Mouse (Mus musculus): Measurements from ENCODE around the gene Polr2j.

Polr2j gene

DNA sequence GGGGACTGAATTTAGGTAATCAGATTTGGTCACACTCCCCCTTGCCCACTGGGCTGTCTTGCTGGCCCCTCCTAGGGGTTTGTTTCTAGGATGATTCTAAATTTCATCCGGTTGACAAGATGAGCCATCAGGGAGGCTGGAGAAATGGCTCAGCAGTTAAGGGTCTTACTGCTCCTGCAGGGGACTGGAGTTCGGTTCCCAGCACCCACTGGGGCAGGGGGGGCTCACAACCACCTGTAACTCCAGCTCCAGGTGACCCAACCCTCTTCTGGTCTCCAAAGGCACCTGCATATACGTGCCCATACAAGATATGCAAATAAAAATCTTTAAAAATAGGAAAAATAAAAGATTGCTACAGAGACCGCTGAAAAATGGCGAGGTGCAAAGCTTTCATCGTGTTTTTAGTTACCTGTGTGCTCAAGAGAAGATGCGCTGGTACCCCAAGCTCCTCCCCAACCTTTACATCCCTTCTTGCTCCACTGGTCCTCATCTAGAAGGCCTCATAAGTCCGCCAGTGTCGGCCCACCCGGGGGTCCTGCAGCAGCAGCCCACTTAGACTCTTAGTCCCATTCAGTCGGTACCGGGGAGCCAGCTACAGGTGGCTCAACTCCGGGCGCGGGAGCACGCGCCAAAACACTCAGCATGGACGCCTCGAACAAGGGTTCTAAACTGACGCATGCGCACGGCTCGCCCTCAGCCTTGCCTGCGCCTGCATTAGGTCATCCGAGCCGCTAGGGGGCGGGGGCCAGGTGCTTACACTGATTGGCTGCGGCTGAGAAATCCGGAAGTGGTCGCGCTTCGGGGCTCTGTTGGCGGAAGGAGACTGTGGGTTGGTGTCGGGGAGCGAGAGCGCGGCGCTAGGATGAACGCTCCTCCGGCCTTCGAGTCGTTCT lies at the start of gene Polr2j:
Polr2j (plus strand) TSS at position 741 of the 893 bp plus-strand sequence.
- in situ Hi-C loops (cut with MseI, MboI) = no loop called here

DNA sequence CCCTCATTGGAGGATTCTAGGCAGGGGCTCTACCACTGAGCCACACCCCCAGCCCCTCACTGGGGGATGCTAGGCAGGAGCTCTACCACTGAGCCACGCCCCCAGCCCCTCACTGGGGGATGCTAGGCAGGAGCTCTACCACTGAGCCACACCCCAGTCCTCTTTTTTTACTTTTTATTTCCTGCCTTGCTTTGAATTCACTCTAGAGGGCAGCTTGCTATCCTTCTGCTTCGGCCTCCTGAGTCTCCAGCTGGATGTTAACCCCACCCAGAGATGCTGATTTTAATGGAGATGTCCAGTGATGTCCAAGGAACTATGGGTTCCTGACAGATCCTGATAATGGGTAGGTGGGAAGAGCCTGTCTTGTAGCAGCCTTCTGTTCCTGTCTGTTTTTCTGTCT lies 47.0 kb upstream of the Polr2j start:
- in situ Hi-C loops (cut with MseI, MboI) = loop anchor here in 1 of 2 experiments (10.0 kb wide), 1 partner anchor 95 kb away; the partner anchor contains the start of gene Ssc4d

DNA sequence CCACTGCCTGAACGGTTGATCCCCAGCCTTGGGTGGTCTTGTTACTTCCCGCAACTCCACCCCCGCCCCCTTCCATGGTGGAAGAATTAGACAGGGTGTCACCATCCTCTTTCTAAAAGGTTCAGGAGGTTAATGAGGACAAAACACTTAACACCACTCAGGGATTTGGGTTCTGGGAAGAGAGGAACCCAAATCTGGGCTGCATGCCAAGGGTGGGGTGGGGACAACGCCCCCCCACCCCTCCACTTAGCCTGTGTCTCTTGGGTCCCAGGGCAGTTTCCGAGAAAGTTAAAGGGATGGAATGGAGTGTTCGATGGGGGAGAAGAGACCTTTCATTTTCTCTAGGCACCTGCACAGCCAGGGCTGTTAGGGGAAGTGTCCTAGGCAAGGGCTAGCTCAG lies 43.4 kb upstream of the Polr2j start:
- in situ Hi-C loops (cut with MseI, MboI) = no loop called here

DNA sequence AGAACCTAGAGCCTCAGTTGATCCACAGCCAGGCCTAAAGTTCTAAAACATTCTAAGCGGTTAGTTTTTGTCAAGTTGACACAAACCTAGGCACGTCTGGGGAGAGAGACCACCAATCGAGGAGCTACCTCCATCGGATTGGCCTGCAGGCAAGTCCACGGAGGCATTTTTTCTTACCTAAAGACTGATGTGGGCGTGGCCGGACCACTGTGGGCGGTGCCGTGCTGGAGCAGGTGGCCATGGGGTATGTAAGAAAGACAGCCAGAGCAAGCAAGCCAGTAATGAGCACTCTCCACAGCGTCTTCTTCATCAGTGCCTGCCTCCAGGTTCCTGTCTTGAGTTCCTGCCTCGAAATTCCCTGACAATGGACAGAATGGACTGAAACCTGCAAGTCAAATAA lies 42.9 kb upstream of the Polr2j start:
- in situ Hi-C loops (cut with MseI, MboI) = no loop called here

DNA sequence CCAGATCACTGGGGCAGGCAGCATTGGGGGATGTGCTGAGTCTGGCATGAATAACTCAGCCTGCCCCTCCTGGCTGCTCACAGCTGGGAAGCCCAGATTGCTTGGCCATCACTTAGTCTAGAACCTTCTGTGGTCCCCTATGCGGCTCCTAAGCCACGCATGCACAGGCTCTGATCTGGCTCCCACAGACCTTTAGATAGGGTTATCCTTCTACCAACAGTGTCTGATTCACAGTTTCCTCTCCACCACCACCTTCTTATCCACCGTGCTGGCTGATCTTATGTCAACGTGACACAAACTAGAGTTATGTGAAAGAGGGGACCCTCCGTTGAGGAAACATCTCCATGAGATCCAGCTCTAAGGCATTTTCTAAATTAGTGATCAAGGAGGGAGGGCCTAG lies 41.4 kb upstream of the Polr2j start:
- in situ Hi-C loops (cut with MseI, MboI) = no loop called here

DNA sequence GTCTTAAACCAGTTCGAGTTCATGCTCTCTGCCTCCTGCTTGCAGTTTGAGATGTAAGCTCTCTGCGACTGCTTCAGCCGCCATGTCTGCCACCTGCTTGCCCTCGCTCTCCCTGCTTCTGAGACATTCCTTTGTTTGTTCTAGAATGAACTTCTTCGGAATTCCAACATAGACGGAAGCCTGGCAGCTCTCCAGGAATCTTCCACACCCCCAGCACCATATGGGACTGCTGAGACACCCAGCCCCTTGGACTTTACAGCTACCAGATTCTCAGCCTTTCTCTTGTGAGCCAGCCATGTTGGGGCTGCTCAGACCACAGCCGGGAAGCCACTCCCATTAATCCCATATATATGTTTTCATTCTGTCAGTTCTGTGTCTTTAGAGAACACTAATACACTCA lies 40.1 kb upstream of the Polr2j start:
- in situ Hi-C loops (cut with MseI, MboI) = no loop called here

DNA sequence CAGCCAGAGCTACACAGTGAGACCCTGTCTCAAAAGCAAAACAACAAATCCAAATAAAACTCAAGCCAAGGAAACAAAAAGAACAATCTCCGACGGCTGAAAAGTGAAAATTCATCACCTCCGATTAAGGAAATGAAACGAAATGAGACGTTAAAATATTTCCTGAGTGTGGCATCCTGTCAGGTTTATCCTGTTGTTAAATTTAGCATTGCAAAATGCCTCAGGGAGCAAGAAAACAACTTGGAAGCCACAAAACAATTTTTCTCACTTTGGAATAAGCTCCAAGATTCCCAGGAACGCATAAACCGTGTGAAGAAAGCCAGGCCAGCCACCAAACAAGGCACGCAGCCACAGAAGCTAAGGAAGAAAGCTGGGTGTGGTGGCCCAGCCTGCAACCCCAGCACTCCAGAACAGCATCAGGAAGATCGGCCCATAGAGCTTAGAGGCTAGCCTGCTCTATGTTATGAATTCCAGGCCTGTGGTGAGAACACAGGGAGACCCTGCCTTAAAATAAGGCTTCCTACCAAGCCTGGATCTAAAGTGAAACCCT lies 39.4 kb upstream of the Polr2j start:
- in situ Hi-C loops (cut with MseI, MboI) = no loop called here

DNA sequence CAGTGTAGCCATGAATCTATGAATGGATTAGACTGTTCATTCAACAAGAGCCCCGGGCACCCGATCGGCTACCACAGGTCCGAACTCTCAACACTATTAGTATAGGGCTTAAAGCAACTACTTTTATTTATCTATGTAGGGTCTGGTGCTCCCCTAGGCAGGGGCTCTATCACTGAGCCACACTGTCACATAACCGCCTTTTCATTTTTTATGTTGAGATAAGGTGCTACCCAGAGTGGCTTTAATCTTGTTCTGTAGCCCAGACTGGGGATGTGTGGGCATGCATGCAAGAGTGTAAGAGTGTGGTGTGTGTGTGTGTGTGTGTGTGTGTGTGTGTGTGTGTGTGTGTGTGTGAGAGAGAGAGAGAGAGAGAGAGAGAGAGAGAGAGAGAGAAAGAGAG lies 38.3 kb upstream of the Polr2j start:
- in situ Hi-C loops (cut with MseI, MboI) = no loop called here

DNA sequence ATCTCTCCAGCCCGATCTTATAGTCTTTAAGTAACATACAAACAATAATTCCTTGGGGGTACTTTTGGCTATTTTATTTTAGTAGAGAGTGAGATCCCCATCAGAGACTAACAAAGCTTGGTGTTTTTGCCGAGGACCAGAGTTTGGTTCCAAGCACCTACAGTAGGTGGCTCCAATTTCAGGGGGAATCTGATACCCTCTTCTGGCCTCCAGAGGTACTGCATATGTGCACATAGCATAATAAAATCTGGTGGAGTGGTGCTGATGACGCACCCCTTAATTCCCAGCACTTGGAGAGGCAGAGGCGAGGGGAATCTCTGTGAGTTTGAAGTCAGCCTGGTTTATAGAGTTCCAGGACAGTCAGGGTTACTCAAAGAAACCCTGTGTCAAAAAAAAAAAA lies 34.1 kb upstream of the Polr2j start:
- in situ Hi-C loops (cut with MseI, MboI) = no loop called here

DNA sequence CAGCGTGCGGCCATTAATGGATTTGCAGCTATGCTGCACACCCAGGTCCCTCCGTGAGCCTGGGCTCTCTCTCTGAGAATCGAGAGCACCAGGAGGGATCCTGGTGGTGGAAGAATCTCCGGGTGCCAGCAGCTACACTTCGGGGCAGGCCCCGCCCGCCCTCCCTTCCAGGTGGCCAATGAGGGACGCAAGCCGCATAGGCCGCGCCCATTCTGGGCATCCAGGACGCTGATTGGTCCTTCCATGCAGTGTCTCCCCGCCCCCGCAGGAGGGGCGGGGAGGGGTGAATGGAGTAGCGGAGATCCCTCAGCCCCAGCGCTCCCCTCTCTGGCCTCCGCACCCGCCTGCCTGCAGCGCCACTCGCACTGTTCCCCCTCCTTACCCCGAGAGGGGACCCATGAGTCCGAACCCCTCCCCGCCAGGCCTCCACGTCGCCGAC lies 32.7 kb upstream of the Polr2j start, which contains the start of gene Rasa4:
Rasa4 (plus strand) TSS at position 248 of the 439 bp plus-strand sequence.
- in situ Hi-C loops (cut with MseI, MboI) = no loop called here

DNA sequence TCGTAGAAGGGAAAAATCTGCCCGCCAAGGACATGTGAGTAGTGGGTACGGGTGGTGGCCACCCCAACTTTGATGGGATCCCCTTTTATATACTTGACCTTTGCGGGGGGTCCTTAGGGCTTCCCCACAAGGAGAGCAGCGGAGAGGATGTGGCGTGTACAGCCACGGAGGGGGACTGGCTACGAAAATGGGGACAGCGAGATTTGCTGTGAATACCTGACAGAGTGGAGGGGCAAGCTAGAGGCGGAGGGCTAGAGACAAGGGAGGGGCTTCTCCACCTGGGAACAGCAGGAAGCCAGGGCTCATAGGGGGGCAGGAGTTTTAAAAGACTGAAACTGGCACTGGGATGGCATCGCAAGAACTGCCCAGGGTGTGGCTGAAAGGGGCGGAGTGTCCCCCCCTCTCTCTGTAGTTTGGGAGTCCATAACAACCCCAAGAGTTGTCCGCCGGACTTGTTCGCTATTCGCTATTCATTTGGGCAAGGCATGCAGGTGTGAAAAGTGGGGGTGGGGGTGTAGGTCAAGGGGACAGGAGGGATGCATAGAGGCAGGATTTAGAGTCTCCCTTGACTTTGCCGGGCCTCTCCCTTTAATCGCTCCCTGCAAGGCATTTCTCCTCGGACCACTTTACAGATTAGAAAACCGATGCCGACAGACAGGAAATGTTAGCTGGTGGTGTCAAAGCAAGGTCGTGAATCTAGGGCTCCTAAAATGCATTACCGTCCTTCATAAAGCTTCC lies 32.1 kb upstream of the Polr2j start:
- in situ Hi-C loops (cut with MseI, MboI) = no loop called here

DNA sequence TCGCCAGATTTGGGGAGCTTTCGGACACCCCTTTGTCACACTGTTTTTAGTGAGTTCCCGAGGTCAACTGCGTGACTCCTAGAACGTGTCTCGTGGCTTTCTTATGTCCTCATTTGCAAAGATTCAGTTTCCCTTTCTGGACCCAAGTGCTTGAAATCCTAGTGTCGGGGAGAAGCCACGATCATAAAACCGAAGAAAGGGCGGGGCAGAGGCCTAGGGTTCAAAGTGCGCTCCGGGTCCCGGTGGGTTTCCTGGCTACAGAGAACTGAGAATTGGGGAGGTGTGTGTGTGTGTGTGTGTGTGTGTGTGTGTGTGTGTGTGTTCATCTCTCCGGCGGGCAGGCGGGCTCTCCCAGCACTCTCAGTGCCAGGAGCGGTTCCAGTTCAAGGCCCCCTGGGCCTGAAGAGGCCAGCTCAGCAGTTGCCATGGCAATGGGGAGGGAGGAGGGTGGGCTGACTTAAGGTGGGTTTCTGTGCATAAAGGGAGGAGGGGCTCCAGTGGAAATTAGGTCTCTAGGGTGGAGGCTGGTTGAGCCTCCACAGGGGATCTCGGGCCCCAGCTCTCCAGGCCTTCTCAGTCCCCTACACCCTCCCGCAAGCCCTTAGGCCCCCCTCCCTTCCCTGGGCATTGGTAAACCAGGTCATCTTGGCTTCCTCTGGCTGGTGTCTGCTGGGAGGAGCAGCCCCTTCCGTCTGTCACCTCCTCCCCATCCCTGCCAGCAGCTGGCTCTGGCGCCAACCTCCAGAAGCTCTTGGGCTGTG lies 31.4 kb upstream of the Polr2j start:
- in situ Hi-C loops (cut with MseI, MboI) = no loop called here

DNA sequence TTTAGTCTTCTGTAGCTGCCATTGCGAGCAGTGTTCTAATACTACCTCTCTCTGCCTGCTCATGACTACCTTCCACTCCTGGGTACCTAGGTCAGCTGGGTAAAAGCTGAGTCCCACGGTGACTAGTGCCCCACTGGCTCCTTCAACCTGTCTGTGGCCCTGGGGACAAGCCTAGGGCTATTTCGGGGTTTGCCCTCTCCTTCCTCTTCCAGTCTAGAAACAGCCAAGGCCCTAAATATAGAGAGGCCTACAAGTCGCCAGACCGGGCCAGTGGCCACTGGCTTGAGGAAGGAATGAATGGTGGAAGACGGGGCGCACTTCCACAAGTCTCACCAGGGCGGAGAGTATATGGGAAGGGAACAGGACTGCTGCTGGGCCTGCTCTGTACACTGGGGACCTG lies 30.1 kb upstream of the Polr2j start:
- in situ Hi-C loops (cut with MseI, MboI) = no loop called here

DNA sequence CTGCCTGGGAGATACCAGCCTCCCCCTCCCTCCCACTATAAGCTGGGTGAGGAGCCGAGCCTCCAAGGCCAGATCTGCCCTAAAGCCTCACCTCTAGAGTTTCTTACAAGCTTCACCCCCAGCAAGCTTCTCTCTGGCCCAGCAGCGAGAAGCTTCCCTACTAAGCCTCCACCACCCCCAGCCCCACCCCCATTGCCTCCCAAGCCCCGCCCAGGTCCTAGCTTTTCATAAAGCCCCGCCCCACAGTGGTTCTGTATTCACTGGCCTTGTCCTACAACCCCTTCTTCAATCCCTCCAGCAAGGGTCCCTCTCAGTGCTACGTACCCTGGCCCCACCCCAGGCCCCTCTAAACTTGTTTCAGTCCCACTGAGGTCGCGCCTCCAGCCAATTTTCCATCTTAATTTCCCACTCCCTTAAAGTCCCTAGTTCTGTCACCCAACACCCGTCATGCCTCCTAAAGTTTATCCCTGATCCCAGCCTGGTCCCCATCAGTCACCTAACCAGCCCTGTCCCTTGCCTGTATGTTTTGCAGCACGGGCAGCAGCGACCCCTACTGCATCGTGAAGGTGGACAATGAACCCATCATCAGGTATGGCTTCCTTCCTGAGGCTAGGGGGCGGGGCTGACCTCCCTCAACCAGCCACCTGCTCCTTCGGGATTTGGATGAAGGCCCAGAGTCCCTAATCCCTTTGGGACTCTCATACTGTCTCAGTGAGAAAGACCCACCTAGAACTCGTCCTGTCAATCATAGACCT lies 27.4 kb upstream of the Polr2j start:
- in situ Hi-C loops (cut with MseI, MboI) = no loop called here

DNA sequence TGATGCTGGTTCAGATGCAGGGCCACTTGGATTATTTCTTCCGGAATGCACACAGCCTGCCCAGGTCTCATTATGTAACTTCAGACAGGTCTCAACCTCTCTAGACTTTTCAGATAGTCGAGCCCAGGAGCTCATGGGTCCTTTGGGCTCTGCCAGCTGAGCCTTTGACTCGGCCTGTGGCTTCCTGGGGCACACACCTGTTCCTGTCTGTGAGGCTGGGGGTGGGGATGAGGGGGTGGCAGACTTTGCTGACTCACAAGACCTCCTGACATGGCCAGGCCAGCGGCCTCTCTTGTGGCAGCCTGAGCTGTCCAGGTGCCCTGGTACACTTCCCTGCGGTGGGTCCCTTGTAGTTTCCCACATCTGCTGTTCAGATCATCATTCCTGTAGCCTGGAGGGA lies 24.5 kb upstream of the Polr2j start:
- in situ Hi-C loops (cut with MseI, MboI) = no loop called here

DNA sequence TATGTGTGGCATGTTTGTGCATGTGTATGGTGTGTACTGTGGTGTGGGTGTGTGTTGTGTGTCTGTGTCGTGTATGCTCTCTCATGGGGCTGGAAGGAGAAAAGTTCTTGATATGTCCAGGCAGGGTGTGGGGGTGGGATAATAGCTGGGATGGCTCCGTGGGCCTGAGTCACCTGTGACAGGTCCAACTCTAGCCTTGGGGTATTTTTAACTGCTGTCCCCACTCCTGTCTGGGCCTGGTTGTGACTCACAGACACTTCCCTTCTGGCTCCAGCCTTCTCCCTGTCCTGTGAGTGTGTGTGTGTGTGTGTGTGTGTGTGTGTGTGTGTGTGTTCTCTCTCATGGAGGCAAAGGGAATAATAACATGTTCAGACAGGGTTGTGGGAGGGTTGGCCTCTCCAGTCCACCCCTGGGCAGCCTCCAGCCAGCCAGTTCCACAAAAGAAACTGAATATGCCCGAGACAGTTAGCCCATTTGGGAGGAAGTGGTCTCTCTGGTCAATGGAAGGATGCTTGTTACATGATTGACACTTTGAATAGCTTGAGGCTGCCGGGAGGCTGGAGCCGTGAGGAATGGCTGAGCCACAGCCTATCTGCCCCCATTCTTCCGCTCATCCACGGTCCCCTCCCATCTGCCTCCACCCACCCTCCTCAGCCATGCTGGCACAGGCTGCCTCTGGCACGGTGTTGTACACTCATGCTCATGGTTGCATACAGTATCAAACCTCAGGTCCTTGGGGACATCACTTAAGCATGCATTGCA lies 22.0 kb upstream of the Polr2j start:
- in situ Hi-C loops (cut with MseI, MboI) = no loop called here

DNA sequence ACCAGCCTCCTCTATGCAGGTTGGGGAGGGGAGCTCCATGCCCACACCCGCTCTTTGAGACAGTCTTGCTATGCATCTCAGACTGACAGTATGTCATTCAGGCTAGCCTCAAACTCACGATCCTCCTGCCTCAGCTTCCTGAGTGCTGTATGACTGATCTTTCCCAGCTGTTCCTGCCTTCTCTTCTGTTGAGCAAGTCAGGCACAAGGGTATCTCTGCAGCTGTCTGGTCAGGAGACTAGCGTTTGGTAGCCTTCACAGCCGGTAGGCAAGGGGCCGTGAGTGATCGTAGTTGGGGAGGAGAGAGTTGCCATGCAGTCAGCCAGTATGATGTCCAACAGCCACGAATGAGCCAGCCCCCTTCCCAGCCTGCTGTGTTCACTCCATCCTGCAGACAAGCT lies 21.3 kb upstream of the Polr2j start:
- in situ Hi-C loops (cut with MseI, MboI) = no loop called here

DNA sequence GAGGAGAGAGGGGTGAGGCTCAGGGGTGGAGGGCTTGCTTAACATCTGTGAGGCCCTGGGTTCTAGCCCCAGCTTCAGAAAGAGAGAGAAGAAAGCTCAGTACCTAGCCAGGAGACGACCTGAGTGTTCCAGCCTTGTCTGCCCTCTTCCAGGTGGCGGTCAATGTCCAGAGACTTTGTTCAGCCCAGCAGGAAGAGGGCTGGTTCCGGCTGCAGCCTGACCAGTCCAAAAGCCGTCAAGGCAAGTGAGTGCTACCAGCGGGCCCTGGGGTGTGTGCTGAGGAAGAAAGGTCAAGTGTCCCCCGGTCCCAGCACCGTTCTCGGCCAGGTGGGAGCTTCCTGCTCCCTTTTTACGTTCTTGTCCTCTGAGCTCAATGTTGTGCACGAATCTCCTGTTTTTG lies 17.9 kb upstream of the Polr2j start:
- in situ Hi-C loops (cut with MseI, MboI) = no loop called here

DNA sequence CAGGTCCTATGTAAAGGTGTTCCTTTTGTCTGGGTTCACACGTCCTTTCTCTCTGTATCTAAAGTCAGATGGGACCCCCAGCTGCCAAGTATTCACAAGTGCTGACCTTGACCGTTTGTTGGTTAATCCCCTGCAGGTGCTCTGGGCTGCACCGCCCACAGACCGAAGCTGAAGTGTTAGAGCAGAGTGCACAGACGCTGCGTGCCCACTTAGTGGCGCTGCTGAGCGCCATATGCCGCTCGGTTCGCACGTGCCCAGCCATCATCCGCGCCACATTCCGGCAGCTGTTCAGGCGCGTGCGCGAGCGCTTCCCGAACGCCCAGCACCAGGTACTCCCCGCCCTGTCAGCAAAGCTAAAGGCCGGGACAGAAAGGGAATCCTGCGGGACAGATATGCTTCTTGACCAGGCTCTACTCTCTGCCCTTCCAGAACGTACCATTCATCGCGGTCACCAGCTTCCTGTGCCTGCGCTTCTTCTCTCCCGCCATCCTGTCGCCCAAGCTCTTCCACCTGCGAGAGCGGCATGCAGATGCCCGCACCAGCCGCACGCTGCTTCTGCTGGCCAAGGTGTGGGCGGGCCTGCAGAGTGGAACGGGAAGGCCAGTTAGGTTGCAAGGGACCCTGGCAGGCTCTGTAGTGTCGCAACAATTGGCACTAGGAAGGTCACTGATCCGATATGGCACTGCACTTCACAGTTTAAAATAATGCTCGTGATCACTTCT lies 14.2 kb upstream of the Polr2j start:
- in situ Hi-C loops (cut with MseI, MboI) = no loop called here

DNA sequence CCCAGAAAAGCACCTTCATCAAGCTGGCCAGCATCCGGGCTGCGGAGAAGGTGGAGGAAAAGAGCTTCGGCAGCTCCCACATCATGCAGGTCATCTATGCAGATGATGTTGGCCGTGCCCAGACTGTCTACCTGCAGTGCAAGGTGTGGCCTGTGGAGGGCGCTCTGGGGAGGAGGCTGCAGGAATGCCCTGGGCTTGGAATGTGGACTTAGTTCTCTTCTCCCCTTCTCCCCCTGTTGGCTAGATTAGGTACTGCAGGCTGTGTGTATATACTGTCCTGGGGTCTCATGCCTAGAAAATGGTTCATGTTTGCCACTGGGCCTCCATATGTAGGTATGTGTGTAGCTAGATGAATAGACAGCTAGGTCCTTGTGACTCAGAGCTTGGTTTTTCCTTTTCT lies 11.9 kb upstream of the Polr2j start:
- in situ Hi-C loops (cut with MseI, MboI) = no loop called here
